Mouse (Mus musculus) B cell, adult 2 months (primary cell): ENCODE measurements around the gene F2r.

Source experiments
- DNase-seq, 2 experiments: peaks; one replicate each; pipeline ENCODE4 v3.0.0; 2022

F2r gene

DNA sequence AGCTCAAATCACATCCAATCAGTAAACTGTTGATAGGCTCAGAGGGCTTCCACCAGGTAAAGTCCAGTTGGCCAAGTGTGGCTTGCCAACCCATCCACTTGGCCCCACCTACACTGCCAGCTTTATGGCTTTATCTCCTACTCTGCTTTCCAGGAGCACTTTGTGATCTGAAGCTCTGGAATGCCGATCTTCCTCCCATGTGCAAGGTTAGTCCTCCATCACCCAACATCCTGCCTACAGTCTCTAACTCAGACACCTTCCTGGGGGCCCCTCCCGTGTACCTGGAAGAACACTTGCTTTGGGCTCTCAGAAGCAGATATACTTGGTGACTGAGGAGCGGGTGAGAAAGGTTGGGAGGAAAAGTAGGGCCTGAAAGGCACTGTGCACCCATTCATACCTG lies 26.7 kb downstream of the F2r start:
- DNase-seq = no peak

DNA sequence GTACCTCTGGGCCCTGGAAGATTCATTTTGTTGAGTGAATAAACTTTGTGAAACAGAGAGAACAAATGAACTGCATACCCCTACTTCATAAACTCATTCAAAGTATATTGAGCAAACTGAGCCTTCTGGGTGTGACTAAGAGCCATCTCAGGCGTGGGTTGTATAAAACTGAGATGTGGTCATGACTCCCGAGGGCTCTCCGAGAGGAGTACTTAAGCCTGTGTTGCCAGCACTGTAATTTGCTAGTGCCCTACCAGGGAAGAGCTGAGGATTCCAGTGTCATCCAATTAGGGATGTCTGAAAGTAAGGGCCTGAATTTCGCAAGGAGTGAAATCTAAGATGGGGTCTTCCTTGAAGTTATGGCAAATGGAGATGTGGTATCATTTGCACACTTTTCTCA lies 30.7 kb downstream of the F2r start:
- no peak for DNase-seq

DNA sequence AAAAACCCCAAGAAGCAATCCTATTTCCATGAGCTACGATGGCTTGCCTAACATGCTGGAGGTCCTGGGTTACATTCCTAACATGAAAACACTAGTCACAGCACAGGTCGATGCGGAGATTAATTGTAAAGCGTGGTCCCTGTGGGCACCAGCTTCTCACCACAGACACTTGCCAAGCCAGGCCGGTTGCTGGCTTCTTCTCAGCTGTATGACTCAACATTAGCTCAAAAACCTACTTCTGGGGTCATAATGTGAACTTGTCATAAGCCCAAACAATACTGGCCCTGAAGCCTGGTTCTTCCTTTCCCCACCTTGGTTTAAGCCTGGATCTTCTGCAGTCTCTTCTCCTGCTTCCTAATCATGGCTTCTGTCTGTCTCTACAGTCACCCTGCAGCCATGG lies 33.4 kb downstream of the F2r start:
- DNase-seq = no peak

DNA sequence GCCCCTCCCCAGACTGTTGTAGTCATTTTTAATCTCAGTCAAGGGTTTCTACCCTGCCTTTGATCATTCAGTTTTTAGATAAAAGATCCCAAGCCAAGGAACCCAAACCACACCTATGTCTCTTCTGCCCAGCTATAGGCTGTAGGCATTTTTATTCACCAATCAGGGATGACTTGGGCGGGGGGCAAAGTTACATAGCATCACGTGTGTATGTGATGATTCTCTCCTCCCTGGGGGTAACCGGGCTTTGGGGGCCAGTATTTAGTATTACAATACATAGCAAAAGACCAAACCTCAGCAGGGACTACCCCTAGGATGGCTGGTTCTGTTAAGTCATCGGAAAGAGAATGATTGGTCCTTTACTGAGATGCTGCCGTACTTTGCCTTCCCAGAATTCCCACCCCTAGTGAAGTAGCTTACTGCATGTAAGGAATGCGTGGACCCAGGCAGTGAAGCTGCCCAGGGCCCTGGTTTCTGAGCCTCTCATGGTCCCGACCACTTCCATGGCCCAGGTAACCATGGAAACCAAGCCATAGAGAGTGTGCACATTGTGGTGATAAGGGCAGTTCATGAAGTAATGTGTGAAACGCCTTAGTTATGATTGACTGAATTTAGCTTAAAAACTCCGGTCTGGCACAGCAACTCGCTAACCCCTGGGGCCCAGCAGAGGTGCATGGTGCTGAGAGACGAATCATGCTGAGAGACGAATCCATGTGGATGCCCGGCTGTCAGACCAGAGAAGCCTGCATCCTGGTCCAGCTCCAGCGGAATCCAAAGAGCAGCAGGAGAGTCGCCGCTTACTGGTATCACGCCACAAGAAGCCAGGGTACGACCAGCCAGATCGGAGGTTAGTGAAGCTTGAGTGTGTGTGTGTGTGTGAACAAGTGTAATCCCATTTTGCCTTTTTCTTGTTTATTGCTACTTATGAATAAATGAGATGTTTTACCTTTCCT lies 34.8 kb downstream of the F2r start:
- no peak for DNase-seq

DNA sequence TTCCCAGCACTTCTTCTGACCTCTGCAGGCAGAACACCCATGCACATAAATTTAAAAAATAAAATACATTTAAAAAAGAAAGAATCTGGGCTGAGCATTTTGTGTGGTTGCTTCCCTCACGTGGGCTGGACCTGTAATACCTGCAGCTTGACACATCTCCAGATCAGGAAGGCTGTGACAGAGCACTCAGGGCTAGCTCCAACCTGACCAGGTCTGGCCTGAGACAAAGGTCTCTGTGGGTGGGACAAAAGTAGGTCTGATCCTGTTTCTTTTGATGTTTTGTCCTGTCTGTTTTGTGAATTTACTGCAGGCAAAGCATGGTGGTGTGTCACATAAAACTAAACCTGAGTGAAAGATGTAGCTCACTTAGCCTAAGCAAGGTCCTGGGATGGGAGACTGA lies 36.4 kb downstream of the F2r start:
- no peak for DNase-seq

DNA sequence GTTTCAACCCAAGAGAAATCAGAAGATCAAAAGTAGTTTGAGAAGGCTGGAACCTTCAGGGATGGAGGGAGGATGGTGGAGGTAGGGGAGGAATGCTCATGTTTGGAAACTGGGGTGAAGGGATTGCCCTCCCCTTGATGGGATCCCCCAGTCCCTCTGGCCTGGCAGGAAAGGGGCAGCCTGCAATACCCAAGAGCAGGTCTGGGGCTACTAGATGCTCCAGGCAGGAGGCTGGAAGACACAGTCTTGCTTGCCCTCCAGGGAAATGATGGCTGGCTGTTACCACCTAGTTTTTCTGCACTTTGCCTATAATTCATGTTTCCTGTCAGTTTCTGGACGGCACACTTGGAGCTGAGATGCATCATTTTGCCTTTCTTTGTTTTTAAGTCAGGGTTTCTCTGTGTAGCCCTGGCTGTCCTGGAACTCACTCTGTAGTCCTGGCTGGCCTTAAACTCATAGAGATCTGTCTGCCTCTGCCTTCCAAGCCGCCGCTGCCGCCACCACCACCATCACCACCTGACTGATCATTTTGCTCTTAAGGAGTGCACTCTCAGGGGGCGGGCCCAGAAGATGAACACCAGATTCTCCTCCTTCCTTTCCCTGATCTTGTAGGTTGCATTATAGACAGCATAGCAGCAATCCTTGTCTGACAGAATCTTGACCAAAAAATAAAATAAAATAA lies 40.1 kb downstream of the F2r start:
- no peak for DNase-seq

DNA sequence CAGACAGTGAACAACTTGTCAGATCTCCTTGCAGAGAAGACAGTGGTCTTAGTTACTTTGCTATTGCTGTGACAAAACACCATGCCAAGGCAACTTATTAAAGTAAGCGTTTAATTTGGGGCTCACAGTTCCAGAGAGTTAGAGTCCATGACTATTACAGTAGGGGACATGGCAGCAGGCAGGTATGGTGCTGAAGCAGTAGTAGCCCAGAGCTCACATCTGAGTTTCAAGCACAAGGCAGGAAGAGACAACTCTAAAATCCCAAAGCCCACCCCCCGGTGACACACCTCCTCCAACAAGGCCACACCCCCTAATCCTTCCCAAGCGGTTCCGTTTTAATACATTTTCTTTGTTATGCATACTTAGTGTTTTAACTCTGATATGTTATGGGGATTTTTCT lies 47.4 kb downstream of the F2r start:
- DNase-seq = no peak

DNA sequence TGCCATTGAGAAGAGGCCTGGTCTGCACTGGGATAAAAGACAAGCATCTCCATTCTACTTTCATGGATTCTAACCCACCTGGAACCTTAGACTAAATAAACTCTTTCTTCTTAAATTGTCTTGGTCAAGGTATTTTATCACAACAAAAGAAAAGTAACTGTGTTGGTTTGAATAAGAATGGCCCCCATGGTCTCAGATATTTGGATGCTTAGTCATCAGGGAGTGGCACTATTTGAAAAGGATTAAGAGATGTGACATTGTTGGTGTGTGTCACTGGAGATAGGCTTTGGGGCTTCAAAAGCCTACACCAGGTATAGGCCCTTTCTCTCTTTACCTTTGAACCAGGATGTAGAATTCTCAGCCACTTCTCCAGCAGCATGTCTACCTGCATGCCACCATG lies 49.0 kb downstream of the F2r start:
- DNase-seq = no peak

DNA sequence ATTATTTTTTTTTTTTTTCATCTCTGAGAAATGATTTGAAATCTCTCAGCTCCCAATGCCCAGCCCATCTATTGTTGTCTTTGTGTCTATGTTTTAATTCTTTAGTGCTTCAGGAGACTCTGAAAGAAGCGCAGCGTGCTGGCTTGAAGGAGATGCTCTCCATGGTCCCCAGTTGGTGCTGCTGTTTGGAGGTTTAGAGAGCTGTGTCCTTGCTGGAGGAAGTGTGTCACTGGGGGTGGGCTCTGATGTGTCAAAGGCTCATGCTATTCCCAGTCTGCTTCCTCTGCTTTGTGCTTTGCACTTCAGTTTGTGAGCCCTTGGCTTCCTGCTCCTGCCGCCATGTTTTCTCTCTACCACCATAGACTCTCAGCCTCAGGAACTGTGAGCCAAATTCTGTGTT lies 50.0 kb downstream of the F2r start:
- no peak for DNase-seq

DNA sequence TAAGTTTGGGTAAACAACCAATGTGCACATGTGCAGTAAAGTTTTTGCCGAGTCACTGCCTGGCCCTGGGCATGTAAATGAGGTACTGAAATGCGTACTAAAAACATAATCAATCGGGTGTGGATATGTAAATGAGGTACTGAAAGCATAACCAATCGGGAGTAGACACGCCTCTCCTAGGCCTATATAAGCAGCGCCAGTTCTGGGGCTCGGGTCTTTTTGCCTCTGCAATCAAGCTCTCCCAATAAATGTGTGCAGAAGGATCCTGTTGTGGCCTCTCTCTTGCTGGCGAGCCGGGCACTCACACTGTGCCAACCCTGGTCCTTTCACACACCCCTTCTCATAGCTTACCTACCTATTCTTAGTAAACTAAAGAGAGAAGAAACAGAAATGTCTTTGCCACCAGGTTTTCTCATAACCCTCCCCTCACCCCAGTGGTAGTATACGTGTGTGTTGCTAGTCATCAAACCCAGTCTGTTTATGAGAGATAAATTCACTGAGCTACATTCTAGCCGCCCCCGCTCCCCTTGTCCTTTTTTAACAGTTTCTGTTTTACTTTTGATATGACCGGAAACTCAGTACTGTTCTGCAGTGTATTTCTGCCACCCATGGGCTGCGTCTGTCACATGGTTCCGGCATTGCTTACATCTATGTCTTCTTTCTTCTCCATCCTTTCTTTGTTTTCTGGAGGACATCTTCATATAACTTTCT lies 51.3 kb downstream of the F2r start:
- DNase-seq = no peak

DNA sequence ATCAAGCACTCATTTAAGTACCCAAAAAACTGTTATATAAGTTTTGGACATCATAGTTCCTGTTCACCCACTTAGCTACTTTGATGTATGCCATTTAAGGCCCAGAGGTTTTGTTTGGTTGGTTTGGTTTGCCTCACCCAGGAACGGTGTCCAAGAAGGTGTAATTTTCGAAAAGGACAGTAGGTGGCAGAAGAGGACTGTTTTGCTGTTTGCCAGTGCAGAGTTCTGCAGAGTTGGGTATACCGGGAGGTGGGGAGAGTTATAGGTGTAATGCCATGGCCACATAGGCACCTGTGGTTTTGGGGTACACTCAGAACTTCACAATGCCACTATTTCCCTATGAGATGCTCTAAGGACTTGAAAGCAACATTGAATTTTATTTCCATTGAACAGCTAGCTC lies 54.6 kb downstream of the F2r start:
- DNase-seq = peak; percentile 81 to 82

DNA sequence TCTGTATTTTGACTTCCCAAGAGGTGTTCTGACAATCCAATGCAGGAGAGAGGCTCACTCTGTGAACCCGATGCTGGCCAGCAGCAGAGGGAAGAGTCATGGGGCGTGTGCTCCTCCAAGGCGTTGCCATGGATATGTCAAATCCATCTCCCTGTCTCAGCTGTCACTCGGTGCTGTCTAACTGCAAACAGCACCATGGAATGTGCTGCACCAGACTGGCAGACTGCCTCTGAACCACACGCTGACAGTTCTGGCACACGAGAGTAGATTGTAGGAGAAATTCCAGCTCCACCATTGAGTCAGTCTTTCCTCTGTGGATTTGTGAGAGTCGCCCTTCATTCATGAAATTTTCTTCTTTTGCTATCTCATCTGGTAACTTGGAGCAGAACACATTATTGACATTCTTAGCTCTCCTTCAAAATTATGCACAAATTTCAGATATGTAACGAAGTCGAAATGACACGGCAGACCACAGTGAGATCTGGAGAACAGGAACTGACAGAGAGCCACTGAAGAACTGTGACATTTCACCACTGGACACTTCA lies 55.1 kb downstream of the F2r start:
- DNase-seq = no peak

DNA sequence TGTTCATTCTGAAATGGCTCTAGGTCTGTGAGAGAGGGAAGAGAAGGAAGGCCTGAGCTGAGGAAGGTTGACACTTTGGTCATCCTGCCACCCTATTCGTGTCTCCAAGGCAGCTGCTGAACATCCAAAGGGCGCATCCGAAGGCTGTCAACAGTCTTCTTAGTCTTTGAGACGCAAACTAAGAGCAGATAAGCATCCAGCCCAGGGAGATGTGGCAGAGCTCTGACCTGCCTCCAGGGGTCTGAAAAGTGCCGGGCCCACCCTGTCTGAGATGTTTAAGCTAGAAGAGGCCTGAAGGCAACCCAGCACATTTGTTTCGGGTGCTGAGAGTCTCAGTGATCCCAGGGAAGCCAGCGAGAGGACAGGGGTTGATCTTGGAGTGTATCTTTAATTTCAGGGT lies 61.0 kb downstream of the F2r start:
- DNase-seq = no peak

DNA sequence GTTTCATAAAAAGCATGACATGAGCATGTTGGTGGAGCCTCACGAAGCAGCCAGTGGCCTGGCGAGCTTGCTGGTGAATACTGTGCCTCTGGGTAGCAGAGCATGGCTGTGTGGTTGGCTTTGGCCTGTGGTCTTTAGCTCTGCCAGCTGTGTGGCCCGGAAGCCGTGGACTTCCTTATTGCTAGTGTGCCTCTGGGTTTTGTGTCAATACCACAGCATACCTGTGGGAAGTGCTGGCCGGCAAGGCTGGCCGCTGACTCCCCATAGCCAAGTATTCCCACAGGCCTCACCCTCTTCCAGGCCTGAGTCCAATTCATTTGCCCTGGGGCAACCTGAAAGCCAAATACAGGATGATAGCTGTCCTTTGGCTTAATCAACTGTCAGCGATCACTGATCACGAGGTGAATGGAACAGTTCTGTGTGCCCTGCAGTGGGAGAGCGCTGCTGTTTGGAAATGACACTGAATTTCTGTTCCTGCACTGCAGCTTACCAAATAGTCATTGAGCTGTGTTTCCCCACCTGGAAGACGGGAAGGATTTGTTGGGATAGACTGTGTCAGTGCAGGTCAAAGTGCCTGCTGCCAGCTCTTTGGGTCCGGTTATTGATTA lies 64.3 kb downstream of the F2r start:
- DNase-seq = peak; percentile 7 to 19
